11 mouse cellular contexts compared by ENCODE assay signal in the genomic region with DNA sequence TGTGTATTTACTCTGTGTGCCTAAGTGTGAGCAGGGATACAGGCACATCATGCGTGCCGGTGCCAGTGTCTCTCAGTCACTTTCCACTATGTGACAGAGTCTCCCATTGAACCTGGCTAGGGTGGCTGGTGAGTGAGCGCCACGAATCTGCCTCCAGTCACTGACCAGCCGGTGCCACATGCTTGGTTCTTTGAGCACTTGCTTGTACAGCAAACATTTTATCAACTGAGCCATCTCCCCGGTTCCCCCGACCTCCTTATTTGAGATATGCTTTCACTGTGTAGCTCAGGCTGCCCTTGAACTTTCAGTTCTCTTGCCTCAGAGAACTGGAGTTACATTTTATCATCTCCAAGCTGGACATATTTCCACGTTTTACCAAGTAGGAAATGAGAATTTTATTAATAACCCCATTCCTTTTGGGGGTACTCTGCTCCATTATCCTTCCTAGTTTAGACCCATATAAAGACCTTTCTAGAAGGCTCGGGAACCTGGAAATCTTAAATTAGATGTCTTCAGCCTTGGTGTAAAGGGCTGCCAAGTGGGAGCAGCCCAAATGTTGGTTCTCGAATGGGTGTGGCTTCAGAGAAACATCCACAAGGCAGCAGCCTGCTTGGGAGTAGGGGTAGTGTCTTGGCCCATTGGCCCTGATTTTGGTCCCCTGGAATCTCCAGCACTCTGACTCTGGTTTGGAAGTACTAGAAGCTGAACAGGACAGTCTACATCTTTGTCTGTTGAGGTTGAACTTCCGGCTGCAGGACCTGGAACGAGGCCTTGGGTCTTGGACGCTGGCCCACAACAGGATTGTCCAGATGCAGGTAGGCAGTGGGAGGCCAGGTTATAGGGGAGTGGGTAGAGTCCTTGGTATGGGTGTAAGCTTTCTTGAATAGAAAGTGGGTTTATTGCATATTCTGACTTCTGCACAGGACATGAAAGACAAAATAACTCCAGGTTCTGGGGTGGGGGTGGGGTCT. TPM values are rescaled to one million over a fixed set of nuclear protein-coding genes. Genes with fewer than 3 reads are reported as not detected.
DNase-seq lines count a peak whose midpoint lies in the region; ATAC-seq and TF ChIP-seq lines count a peak whose summit lies in the region.
"Had no signal": no experiment of that assay in that cellular context is flagged by ENCODE, and none has a peak within 500 bp of the region (broad histone marks: within the 10 kb centered on the region; RNA-seq: fewer than 3 reads in every experiment).

No protein-coding gene starts in this region.

- peak overlapping the region; percentile 27; the same call in 1 of the 2 replicates for H3K27ac ChIP-seq in kidney, adult 2 months (ENCODE audit: insufficient read depth, low read depth, low read length)
- H3K27ac ChIP-seq in embryonic facial prominence, embryonic 11.5 days (replicated peaks; ENCODE audit: low read depth, low read length), result no peak overlapping the region
- H3K27ac ChIP-seq in liver, embryonic 12.5 days, result no peak overlapping the region
- H3K27ac ChIP-seq: heart, embryonic 15.5 days had no signal

- TF ChIP-seq CTCF in kidney, adult 2 months (conservative IDR thresholded peaks at IDR 0.05; ENCODE audit: insufficient read depth, insufficient read length, low read depth, low read length), result no peak

- no peaks in the 10 kb centered on the region for H3K36me3 ChIP-seq in kidney, adult 2 months (ENCODE audit: control insufficient read depth, insufficient read depth, low read length)
- no peaks in the 10 kb centered on the region for H3K36me3 ChIP-seq in embryonic facial prominence, embryonic 11.5 days (replicated peaks; ENCODE audit: control insufficient read depth, insufficient read depth, low read depth, low read length)
- H3K36me3 ChIP-seq in liver, embryonic 12.5 days, result peaks cover 8% of the 10 kb centered on the region; the same call in 1 of the 2 replicates
- H3K36me3 ChIP-seq: heart, embryonic 15.5 days had no signal

- 58% methylated on average over 13 of the region's 13 CpGs for WGBS in kidney, adult 2 months
- 70% methylated on average over 13 of the region's 13 CpGs for WGBS in embryonic facial prominence, embryonic 11.5 days
- 52% methylated on average over 13 of the region's 13 CpGs for WGBS in liver, embryonic 12.5 days (ENCODE audit: insufficient replicate concordance)

- H3K4me1 ChIP-seq in kidney, adult 2 months (ENCODE audit: control insufficient read depth, insufficient read depth, low read length), result peaks cover 17% of the 10 kb centered on the region; the same call in 1 of the 2 replicates
- 0 out of 2 replicates have a peak, but pooled peaks cover 2% of the 10 kb centered on the region for H3K4me1 ChIP-seq in embryonic facial prominence, embryonic 11.5 days (ENCODE audit: control insufficient read depth, insufficient read depth, low read length)
- peaks cover 27% of the 10 kb centered on the region for H3K4me1 ChIP-seq in liver, embryonic 12.5 days

- no peak for ATAC-seq in embryonic facial prominence, embryonic 11.5 days (replicated peaks; ENCODE audit: insufficient number of reproducible peaks, low FRiP score, low TSS enrichment, low read depth)
- ATAC-seq in liver, embryonic 12.5 days, result no peak
- ATAC-seq: lung, postnatal 0 days; Patski had no signal

- TF ChIP-seq POLR2A in kidney, adult 2 months (IDR thresholded peaks at IDR 0.05; ENCODE audit: low read depth, low read length), result no peak

- H3K9me3 ChIP-seq in embryonic facial prominence, embryonic 11.5 days (replicated peaks; ENCODE audit: control insufficient read depth, low read length), result no peaks in the 10 kb centered on the region
- no peaks in the 10 kb centered on the region for H3K9me3 ChIP-seq in liver, embryonic 12.5 days (replicated peaks)
- H3K9me3 ChIP-seq: heart, embryonic 15.5 days had no signal

- no peak overlapping the region; the same call in 1 of the 2 replicates for H3K9ac ChIP-seq in embryonic facial prominence, embryonic 11.5 days (replicated peaks; ENCODE audit: low read length)
- H3K9ac ChIP-seq in liver, embryonic 12.5 days, result no peak overlapping the region

- H3K4me2 ChIP-seq in embryonic facial prominence, embryonic 11.5 days (ENCODE audit: low read depth, low read length), result peak overlapping the region; percentile 54
- peak overlapping the region; percentile 46 for H3K4me2 ChIP-seq in liver, embryonic 12.5 days

- peak; percentile 20 for DNase-seq in adrenal gland, postnatal 10 days
- no peak for DNase-seq in adrenal gland, adult 8-10 months
- peak; percentile 57 for DNase-seq in kidney, adult 2 months
- no peak for DNase-seq in kidney, adult 11 months
- DNase-seq in embryonic facial prominence, embryonic 11.5 days (ENCODE audit: low spot score), result no peak
- no peak for DNase-seq in layer of hippocampus, postnatal 25 days (ENCODE audit: extremely low spot score in 1 of 2, low spot score in 1 of 2)
- no peak for DNase-seq in spleen, postnatal 10 days (ENCODE audit: low spot score in 2 of 2)

- no peaks in the 10 kb centered on the region for H3K27me3 ChIP-seq in kidney, adult 2 months (replicated peaks; ENCODE audit: control insufficient read depth, insufficient read depth, low read length)
- no peaks in the 10 kb centered on the region for H3K27me3 ChIP-seq in embryonic facial prominence, embryonic 11.5 days (ENCODE audit: control insufficient read depth, insufficient read depth, low read length)
- no peaks in the 10 kb centered on the region for H3K27me3 ChIP-seq in liver, embryonic 12.5 days (replicated peaks)
- H3K27me3 ChIP-seq: heart, embryonic 15.5 days; Patski had no signal

- peak overlapping the region; percentile 50 for H3K4me3 ChIP-seq in kidney, adult 2 months (ENCODE audit: insufficient read depth, low read depth, low read length)
- H3K4me3 ChIP-seq in embryonic facial prominence, embryonic 11.5 days (ENCODE audit: low read depth, low read length), result peak overlapping the region; percentile 49
- peak overlapping the region; percentile 26; the same call in 1 of the 2 replicates for H3K4me3 ChIP-seq in liver, embryonic 12.5 days

RNA-seq across cellular contexts. Expression of gene Syne4, which starts 1.2 kb away (rescaled TPM):
- 10 to 100 TPM; 17.6 to 22.3 TPM for total RNA-seq in adrenal gland, postnatal 10 days (2021)
- 100 to 1,000 TPM in 1 of 4 experiments, 10 to 100 TPM in 3; 22.5 to 102 (median 57.8) TPM for total RNA-seq in adrenal gland, adult 8-10 months (2022)
- polyA plus RNA-seq in kidney, adult 2 months (2012; rRNA removed), result 162 and 170 TPM in 2 replicates
- polyA plus RNA-seq in embryonic facial prominence, embryonic 11.5 days (2014; fragmentation: Nextera tagmentation; extraction: Ambion mirVana), result 34.5 and 44.5 TPM in 2 replicates
- polyA plus RNA-seq in liver, embryonic 12.5 days (2016; fragmentation: Nextera tagmentation; extraction: Ambion mirVana), result 11.7 and 12.1 TPM in 2 replicates
- total RNA-seq in layer of hippocampus, postnatal 25 days (2021), result 10 to 100 TPM in 1 of 2 experiments, 1 to 10 TPM in 1; 6.4 to 13.1 TPM

RNA-seq across cellular contexts. Expression of gene E130208F15Rik, which starts 5.7 kb away (rescaled TPM):
- total RNA-seq in adrenal gland, postnatal 10 days (2021), result 1 to 10 TPM; 2.8 TPM
- 1 to 10 TPM in 3 of 4 experiments, under 1 TPM in 1; 0.87 to 2.2 (median 1.8) TPM for total RNA-seq in adrenal gland, adult 8-10 months (2022)
- 0.42 and 1.1 TPM in 2 replicates for polyA plus RNA-seq in kidney, adult 2 months (2012; rRNA removed)
- 1.4 TPM in 1 of 2 replicates, not detected in the other for polyA plus RNA-seq in embryonic facial prominence, embryonic 11.5 days (2014; fragmentation: Nextera tagmentation; extraction: Ambion mirVana)
- 2.3 and 2.9 TPM in 2 replicates for polyA plus RNA-seq in liver, embryonic 12.5 days (2016; fragmentation: Nextera tagmentation; extraction: Ambion mirVana)
- total RNA-seq in layer of hippocampus, postnatal 25 days (2021), result under 1 TPM; 0.15 to 0.75 TPM
- polyA plus RNA-seq: heart, embryonic 15.5 days; lung, postnatal 0 days had no signal

RNA-seq across cellular contexts. Expression of gene Alkbh6, which starts 7.3 kb away (rescaled TPM):
- 10 to 100 TPM; 46.8 to 49.0 TPM for total RNA-seq in adrenal gland, postnatal 10 days (2021)
- total RNA-seq in adrenal gland, adult 8-10 months (2022), result 100 to 1,000 TPM in 1 of 4 experiments, 10 to 100 TPM in 3; 60.5 to 112 (median 82.7) TPM
- polyA plus RNA-seq in kidney, adult 2 months (2012; rRNA removed), result 99.0 and 122 TPM in 2 replicates
- 80.7 and 92.0 TPM in 2 replicates for polyA plus RNA-seq in embryonic facial prominence, embryonic 11.5 days (2014; fragmentation: Nextera tagmentation; extraction: Ambion mirVana)
- polyA plus RNA-seq in liver, embryonic 12.5 days (2016; fragmentation: Nextera tagmentation; extraction: Ambion mirVana), result 24.2 and 24.5 TPM in 2 replicates
- 10 to 100 TPM; 47.1 to 55.1 TPM for total RNA-seq in layer of hippocampus, postnatal 25 days (2021)

RNA-seq across cellular contexts. Expression of gene Sdhaf1, which starts 7.9 kb away (rescaled TPM):
- total RNA-seq in adrenal gland, postnatal 10 days (2021), result 10 to 100 TPM; 17.9 to 19.7 TPM
- 10 to 100 TPM; 13.9 to 18.4 (median 16.1) TPM for total RNA-seq in adrenal gland, adult 8-10 months (2022)
- 26.4 and 27.3 TPM in 2 replicates for polyA plus RNA-seq in kidney, adult 2 months (2012; rRNA removed)
- polyA plus RNA-seq in embryonic facial prominence, embryonic 11.5 days (2014; fragmentation: Nextera tagmentation; extraction: Ambion mirVana), result 24.4 and 25.0 TPM in 2 replicates
- polyA plus RNA-seq in liver, embryonic 12.5 days (2016; fragmentation: Nextera tagmentation; extraction: Ambion mirVana), result 8.1 and 8.2 TPM in 2 replicates
- total RNA-seq in layer of hippocampus, postnatal 25 days (2021), result 1 to 10 TPM; 7.8 to 7.9 TPM

RNA-seq across cellular contexts. Expression of gene Clip3, which starts 24.3 kb away (rescaled TPM):
- total RNA-seq in adrenal gland, postnatal 10 days (2021), result 10 to 100 TPM; 31.6 to 36.5 TPM
- 10 to 100 TPM; 20.8 to 35.8 (median 30.0) TPM for total RNA-seq in adrenal gland, adult 8-10 months (2022)
- 4.2 and 4.9 TPM in 2 replicates for polyA plus RNA-seq in kidney, adult 2 months (2012; rRNA removed)
- 52.5 and 70.5 TPM in 2 replicates for polyA plus RNA-seq in embryonic facial prominence, embryonic 11.5 days (2014; fragmentation: Nextera tagmentation; extraction: Ambion mirVana)
- 3.2 and 4.8 TPM in 2 replicates for polyA plus RNA-seq in liver, embryonic 12.5 days (2016; fragmentation: Nextera tagmentation; extraction: Ambion mirVana)
- total RNA-seq in layer of hippocampus, postnatal 25 days (2021), result 100 to 1,000 TPM; 437 to 515 TPM

Comparison
In these comparisons a context has a peak if more than half of its experiments do, and no peak if none do; other contexts are left out.
1. DNase-seq: peak in adrenal gland, postnatal 10 days (single experiment) and kidney, adult 2 months (single experiment); none in adrenal gland, adult 8-10 months (single experiment), kidney, adult 11 months (single experiment), embryonic facial prominence, embryonic 11.5 days (single experiment), layer of hippocampus, postnatal 25 days (0 of 2) and spleen, postnatal 10 days (0 of 2).
2. Peak in every context shown above with its lines, with median percentiles within 50 percentile points of each other: H3K4me3 ChIP-seq.